Mouse (Mus musculus) embryonic facial prominence, embryonic 10.5 days (tissue): ENCODE data around the gene Gmcl1. TPM values are rescaled to one million over a fixed set of nuclear protein-coding genes. Genes with fewer than 3 reads are reported as not detected.

ENCODE experiments used
- DNase-seq: peaks from one replicate; pipeline ENCODE4 v3.0.0-alpha.2; 2017; ENCODE audit warnings: low spot score
- H3K27ac ChIP-seq: fragments of 300-500 bp; sonication (generic); replicated peaks from 2 replicates; pipeline ENCODE4 v1.5.1; 2016; ENCODE audit warnings: mild to moderate bottlenecking
- H3K27me3 ChIP-seq: fragments of 300-500 bp; sonication (generic); replicated peaks from 2 replicates; pipeline ENCODE4 v1.6.1; 2016; ENCODE audit warnings: low read depth, mild to moderate bottlenecking; ENCODE audit not compliant: poor library complexity, severe bottlenecking
- H3K36me3 ChIP-seq: fragments of 300-500 bp; sonication (generic); replicated peaks from 2 replicates; pipeline ENCODE4 v1.6.1; 2016; ENCODE audit warnings: mild to moderate bottlenecking, moderate library complexity
- H3K4me1 ChIP-seq: fragments of 300-500 bp; sonication (generic); 2 replicates; pipeline ENCODE4 v1.6.1; 2016
- H3K4me3 ChIP-seq: fragments of 300-500 bp; sonication (generic); 2 replicates; pipeline ENCODE4 v1.5.1; 2016; ENCODE audit warnings: mild to moderate bottlenecking, moderate library complexity
- H3K9me3 ChIP-seq: fragments of 300-500 bp; sonication (generic); 2 replicates; pipeline ENCODE4 v1.6.1; 2016; ENCODE audit warnings: mild to moderate bottlenecking
- WGBS: fragments of 180-500 bp; shearing (Covaris S2); methylation state at CpG from one replicate; pipeline ENCODE4 v1.1.7; 2016; 5-methylcytosine and 5-hydroxymethylcytosine counted together
- polyA plus RNA-seq: library from polyadenylated mRNA; unstranded; fragments of >200 nt; fragmentation: Nextera tagmentation; extraction: Ambion mirVana; gene quantifications from 2 replicates; pipeline ENCODE4 v1.2.1, GENCODE M21; 2016

The Gmcl1 gene
- polyA plus RNA-seq, 1 experiment from 2014 or later, result 36.3 TPM

DNA sequence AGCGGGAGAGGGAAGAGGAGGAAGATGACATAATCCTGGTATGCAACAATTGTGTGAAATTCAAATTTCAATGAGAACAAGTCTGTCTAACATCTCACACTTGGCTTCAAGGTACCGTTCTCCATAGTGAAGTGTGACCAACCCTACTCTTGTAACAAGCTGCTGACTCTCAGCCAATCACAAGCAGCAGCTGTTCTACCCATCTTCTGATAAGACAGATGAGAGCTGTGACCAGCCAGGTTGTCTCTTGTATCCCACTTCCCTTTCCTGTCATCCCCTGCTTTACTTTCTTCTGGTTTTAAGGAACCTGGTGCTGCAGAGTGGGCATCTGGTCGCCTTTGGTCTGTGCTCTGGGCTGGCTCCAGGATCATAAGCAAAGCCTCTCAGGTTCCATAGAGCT lies 34.3 kb upstream of the Gmcl1 start:
- Histone ChIP-seq H3K4me3 (no peak overlapping the region), H3K27ac (no peak overlapping the region), H3K27me3 (no peaks in the 10 kb centered on the region), H3K9me3 (no peaks in the 10 kb centered on the region), H3K36me3 (no peaks in the 10 kb centered on the region), H3K4me1 (no peaks in the 10 kb centered on the region)
- 72% methylated on average over 3 of the region's 3 CpGs for WGBS
- no peak for DNase-seq

DNA sequence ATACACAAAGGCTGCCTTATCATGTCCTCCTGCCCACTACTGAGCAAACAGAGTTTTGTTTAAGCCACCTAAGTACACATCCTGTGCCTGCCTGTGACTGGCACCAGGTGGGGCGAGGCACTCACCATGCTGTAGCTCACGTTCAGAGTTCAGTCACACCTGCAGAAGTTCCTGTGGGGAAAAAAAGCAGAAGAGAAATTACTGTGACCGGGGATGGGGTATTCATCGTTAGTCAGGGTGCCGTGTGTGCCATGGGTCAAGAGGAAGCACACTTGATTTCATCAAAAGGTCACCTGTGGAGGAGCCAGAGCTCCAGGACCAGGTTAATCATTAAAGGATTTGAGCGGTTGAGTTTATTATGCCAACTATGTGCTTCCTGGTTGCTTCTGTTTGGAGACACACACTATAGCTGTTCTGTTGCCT lies 32.5 kb upstream of the Gmcl1 start:
- H3K27me3 ChIP-seq, result no peaks in the 10 kb centered on the region
- no peaks in the 10 kb centered on the region for H3K9me3 ChIP-seq
- no peak overlapping the region for H3K27ac ChIP-seq
- DNase-seq, result no peak
- H3K4me1 ChIP-seq, result no peaks in the 10 kb centered on the region
- H3K36me3 ChIP-seq, result no peaks in the 10 kb centered on the region
- H3K4me3 ChIP-seq, result no peak overlapping the region
- WGBS, result 78% methylated on average over 6 of the region's 6 CpGs

DNA sequence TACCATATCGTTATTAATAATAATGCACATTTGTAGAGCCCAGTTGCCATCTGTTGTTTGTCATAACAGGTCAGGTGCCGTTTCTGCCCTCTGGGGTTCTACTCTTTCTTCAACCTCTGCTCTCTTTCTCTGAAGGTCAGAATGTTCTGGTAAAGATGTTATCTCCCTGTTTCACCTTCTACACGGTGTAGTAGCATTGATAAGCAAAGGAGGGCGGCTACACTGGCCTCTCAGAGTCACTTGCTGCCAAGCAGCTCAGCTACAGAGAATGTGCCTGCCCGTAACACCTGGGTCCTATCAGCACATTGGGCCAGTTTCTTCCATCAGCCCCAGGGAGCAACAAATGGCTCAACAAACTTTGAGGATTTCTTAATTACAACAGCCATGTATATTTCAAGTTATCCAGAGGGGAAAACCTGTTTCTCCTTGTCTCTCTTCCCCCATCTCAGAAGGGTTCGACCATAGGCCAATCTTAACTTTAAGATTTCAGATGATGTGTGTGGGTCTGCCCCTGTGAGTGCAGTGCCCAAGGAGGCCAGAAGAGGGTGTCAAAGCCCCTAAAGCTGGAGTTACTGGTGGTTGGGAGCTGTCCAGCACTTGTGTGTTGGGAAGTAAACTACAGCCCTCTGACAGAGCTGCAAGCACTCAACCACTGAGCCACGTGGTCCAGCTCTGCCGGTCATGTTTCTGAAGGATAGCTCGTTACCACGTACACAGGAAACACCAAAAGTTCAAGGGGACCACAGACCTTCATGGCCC lies 21.1 kb upstream of the Gmcl1 start:
- 86% methylated on average over 10 of the region's 10 CpGs for WGBS
- Histone ChIP-seq H3K27ac (no peak overlapping the region), H3K4me3 (no peak overlapping the region), H3K9me3 (no peaks in the 10 kb centered on the region; the same call in 1 of the 2 replicates), H3K4me1 (no peaks in the 10 kb centered on the region; the same call in 1 of the 2 replicates), H3K27me3 (no peaks in the 10 kb centered on the region), H3K36me3 (no peaks in the 10 kb centered on the region)
- no peak for DNase-seq

DNA sequence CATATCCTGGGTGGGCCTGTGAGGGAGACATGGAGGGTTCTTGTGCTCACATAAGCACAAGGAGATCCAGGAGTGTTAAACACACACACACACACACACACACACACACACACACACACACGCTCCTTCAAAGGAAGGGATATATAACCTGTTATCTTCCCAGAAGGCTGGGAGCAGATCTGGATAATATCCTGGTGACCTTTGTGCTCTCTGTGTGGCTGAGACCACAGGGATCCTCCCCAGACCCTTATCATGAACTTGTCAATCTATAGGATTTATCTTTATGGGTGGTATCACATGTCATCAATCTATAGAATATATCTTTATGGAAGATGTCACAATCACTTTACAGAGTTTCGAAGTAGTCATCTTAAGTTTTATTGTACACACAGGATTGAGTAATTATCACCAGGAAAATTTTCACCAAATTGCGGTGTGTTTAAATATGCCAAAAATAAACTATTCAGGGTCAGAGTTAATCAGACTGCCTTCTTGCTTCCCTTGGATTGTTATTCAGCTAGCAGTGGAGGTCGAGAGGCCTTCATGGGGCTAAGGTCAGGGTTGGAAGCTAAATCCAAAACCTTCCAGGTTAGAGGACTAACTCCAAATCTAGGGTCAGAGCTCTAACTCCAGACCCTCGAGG lies 19.8 kb upstream of the Gmcl1 start:
- H3K27me3 ChIP-seq, result no peaks in the 10 kb centered on the region
- no peaks in the 10 kb centered on the region for H3K36me3 ChIP-seq
- H3K4me1 ChIP-seq, result no peaks in the 10 kb centered on the region; the same call in 1 of the 2 replicates
- H3K9me3 ChIP-seq, result no peaks in the 10 kb centered on the region; the same call in 1 of the 2 replicates
- no peak for DNase-seq
- H3K27ac ChIP-seq, result no peak overlapping the region
- 82% methylated on average over 5 of the region's 5 CpGs for WGBS
- H3K4me3 ChIP-seq, result no peak overlapping the region

DNA sequence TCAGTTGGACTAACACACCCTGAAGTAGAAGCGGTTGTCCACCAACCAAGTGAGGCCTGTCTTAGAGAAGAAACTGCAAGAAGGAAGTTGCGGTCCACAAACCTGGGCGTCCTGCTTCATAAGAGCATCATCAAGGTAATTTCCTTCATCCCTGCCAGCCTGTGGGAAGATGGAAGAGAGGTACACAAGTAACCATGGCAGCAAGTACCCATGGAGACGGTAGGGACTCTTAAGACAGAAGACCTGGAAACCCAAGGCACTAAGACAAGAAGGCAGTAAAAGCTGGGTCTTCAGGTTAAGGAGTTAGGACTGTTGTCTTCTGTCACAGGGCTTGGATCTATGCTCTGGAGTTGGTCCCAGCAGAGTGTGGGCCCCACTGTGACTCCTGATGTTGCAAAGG lies 17.8 kb upstream of the Gmcl1 start:
- H3K27me3 ChIP-seq, result no peaks in the 10 kb centered on the region
- no peak for DNase-seq
- H3K4me3 ChIP-seq, result no peak overlapping the region
- H3K4me1 ChIP-seq, result no peaks in the 10 kb centered on the region; the same call in 1 of the 2 replicates
- WGBS, result 90% methylated on average over 4 of the region's 4 CpGs
- no peak overlapping the region for H3K27ac ChIP-seq
- H3K36me3 ChIP-seq, result no peaks in the 10 kb centered on the region
- no peaks in the 10 kb centered on the region; the same call in 1 of the 2 replicates for H3K9me3 ChIP-seq

DNA sequence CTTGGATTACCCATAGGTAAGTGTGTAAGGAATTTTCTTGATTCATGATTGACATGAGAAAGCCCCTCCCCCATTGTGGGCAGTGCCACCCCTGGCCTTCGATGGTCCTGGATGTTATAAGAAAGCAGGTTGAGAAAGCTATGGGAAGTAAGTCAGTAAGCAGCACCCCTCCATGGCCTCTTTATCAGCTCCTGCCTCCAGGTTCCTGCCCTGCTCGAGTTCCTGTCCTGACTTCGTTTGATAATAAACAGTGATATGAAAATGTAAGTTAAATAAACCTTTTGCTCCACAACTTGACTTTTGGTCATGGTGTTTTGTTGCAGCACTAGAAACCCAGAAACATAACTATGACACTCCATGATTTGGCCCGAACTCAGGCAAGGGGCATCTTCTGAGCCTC lies 16.6 kb upstream of the Gmcl1 start:
- Histone ChIP-seq H3K36me3 (no peaks in the 10 kb centered on the region), H3K9me3 (no peaks in the 10 kb centered on the region; the same call in 1 of the 2 replicates), H3K4me3 (no peak overlapping the region), H3K27ac (no peak overlapping the region), H3K4me1 (no peaks in the 10 kb centered on the region; the same call in 1 of the 2 replicates), H3K27me3 (no peaks in the 10 kb centered on the region)
- no peak for DNase-seq
- WGBS, result 80% methylated on average over 4 of the region's 4 CpGs

DNA sequence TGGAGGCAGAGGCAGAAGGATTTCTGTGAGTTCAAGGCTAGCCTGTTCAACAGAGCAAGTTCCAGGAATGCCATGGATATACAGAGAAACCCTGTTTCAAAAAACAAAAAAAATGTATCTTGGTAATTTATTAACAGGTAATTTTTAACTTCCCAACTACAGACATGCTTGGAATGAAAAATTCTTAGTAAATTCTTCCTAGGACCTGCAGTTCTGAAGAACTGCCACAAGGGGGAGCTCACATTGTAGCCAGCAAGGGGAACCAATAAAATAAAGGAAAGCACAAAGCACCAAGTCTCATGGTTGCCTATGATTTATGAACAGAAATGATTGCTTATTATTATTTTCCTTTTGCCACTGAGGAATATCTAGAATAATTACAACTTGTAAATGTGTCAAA lies 14.0 kb upstream of the Gmcl1 start:
- H3K4me1 ChIP-seq, result no peaks in the 10 kb centered on the region
- H3K27me3 ChIP-seq, result no peaks in the 10 kb centered on the region
- DNase-seq, result peak; percentile 48
- H3K36me3 ChIP-seq, result no peaks in the 10 kb centered on the region
- no peak overlapping the region for H3K27ac ChIP-seq
- H3K9me3 ChIP-seq, result no peaks in the 10 kb centered on the region
- no peak overlapping the region for H3K4me3 ChIP-seq

DNA sequence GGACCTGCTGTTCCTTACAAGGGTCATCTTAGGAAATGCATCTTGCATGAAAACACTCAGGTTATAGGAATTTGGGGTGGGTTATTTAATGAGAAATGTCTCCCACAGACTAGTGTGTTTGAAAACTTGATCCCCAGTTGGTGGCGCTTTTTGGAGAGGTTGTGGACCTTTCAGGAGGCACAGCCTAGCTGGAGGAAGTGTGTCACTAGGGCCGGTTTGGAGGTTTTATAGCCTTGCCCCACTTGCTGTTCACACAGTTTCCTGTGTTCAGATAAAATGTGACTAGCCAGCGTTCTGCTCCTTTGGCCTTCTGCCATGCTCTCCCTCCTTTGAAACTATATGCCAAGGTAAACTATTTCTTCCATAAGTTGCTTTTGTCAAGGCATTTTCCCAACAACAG lies 7.5 kb upstream of the Gmcl1 start:
- 41% methylated on average over 3 of the region's 3 CpGs for WGBS
- no peaks in the 10 kb centered on the region for H3K9me3 ChIP-seq
- no peaks in the 10 kb centered on the region for H3K36me3 ChIP-seq
- no peak overlapping the region for H3K27ac ChIP-seq
- H3K27me3 ChIP-seq, result no peaks in the 10 kb centered on the region
- no peak for DNase-seq
- no peak overlapping the region for H3K4me3 ChIP-seq
- no peaks in the 10 kb centered on the region for H3K4me1 ChIP-seq

DNA sequence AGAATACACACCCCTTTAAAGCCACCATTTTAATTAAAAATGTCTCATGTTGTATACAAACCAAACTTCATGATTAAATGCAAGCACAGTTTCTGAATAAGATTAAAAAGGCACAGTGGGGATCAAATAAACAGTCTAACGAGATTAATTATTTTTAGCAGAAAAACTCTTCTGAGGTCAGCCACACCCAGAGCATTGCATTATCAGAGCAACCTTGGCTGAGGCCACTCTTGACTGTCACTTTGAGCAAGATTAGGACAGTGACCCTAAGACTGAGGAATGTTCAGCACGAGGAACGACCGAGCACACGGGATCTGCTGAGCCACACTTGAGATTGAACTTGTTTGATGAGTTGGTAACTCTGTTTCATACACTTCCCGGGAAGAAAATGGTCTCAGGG lies 3.6 kb upstream of the Gmcl1 start:
- no peaks in the 10 kb centered on the region for H3K9me3 ChIP-seq
- no peaks in the 10 kb centered on the region for H3K36me3 ChIP-seq
- no peak for DNase-seq
- no peak overlapping the region for H3K4me3 ChIP-seq
- H3K27ac ChIP-seq, result no peak overlapping the region
- H3K27me3 ChIP-seq, result no peaks in the 10 kb centered on the region
- WGBS, result 84% methylated on average over 6 of the region's 6 CpGs
- H3K4me1 ChIP-seq, result peaks cover 18% of the 10 kb centered on the region

DNA sequence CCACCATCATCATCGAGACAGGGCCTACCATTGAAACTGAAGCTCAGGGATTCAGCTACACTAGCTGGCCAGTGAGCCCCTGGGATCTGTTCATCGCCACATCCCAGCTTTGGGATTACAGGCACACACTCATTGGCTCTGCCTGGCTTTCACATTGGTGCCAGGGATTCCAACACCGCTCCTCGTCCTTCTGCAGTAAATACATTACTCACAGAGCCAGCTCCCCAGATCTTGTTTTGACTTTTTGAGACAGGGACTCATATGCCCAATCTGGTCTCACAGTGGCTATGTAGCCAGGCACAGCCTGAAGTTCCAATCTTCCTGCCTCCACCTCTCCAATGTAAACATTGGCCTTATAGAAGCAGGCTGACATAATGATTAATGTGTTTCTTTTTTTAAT lies 3.1 kb upstream of the Gmcl1 start:
- Histone ChIP-seq H3K4me1 (peaks cover 20% of the 10 kb centered on the region), H3K27ac (no peak overlapping the region), H3K27me3 (no peaks in the 10 kb centered on the region), H3K4me3 (no peak overlapping the region), H3K9me3 (no peaks in the 10 kb centered on the region), H3K36me3 (no peaks in the 10 kb centered on the region)
- DNase-seq, result no peak
- WGBS, result 90% methylated on average over 4 of the region's 4 CpGs

DNA sequence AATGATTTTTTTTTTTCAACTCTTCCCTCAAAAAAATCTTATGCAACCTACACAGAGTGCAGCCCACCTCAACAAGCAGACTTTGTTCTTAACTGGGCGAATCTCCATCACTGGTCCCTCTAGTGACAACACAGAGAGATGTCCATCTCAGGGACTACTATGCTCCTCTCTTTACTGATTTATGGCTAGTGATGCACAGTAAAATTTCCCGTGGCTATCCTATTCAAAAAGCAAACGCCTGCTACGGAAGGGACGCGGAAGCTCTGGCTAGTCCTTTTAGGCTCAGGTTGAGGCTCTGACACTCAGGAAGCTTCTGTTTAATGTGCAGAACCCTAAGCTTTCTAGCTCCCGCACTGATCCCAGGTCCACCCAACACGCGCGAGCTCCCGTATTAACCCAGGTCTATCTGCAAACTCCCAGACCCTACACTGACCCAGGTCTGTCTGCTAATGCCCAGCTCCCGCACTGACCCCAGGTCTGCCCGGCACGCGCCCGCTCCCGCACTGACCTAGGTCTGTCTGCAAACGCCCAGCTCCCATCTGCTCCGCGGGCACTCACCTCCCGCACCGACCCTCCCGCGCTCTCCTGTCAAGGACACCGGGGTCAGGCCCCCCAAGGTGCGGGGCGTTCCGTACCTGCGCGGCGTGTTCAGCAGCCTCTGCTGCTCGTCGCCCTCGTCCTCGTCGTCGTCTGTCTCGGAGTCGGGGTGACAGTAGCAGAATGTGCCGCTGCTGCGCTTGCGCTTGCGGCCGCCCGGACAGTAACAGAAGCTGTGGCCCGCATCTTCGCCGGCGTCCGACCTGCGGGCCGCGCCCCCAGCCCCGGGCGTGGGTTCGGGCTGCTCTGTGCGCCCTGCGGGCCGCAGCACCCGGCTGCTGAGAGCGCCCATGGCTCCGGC lies 658 bp downstream of the Gmcl1 start:
- WGBS, result under 1% methylated on average over 62 of the region's 62 CpGs
- peak overlapping the region; percentile 71 for H3K4me3 ChIP-seq
- no peak for DNase-seq

DNA sequence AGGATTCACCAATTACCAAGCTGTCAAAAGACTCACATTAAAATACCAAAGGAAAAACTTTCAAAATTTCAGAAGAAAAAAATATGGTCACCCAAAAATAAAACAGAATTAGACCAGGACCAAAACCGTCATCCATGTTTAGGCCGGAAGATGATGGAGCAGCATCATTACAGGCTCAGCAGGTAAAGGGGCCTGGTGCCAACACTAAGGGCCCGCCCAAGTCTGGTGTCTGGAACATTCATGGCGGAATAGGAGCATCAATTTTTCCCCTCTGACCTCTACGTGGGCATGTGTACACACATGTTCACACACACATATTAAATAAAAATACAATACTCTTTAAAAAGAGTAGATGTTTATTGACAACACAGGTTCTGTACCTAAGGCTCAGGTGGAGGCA lies 4.5 kb downstream of the Gmcl1 start:
- no peak overlapping the region for H3K4me3 ChIP-seq
- H3K27ac ChIP-seq, result no peak overlapping the region
- WGBS, result 93% methylated on average over 5 of the region's 5 CpGs
- H3K4me1 ChIP-seq, result peaks cover 15% of the 10 kb centered on the region
- DNase-seq, result no peak
- H3K9me3 ChIP-seq, result no peaks in the 10 kb centered on the region
- H3K27me3 ChIP-seq, result no peaks in the 10 kb centered on the region
- H3K36me3 ChIP-seq, result peaks cover 17% of the 10 kb centered on the region

More for the DNA sequence above, 658 bp downstream of the Gmcl1 start:
- no peaks in the 10 kb centered on the region for H3K27me3 ChIP-seq
- H3K9me3 ChIP-seq, result no peaks in the 10 kb centered on the region
- H3K36me3 ChIP-seq, result peaks cover 4% of the 10 kb centered on the region
- peaks cover 24% of the 10 kb centered on the region for H3K4me1 ChIP-seq
- peak overlapping the region; percentile 91 for H3K27ac ChIP-seq
